Mouse (Mus musculus): Measurements from ENCODE around the gene Olfr328.

DNA sequence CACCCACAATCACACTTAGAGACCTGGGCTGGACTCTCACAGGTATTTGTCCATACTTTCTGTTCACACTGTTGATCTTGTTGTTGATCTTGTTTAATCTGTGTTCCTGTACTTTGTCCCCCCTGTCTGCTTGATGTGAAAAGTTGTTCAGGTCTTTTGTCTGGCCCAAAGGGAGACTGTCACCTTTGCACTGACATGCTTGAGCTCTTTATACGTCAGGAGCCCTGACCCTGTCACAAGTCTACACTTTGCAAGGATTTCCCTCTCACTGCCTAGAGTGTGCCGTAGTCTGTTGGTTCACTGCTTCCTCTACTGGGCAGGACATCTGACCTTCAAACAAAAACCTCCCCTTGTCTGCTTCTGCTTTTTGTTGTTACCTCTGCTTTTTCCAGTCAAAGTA, 49.3 kb upstream of the Olfr328 start:
- TF ChIP-seq CTCF (IDR thresholded peaks at IDR 0.05; ENCODE audit: borderline replicate concordance, control insufficient read depth, extremely low read depth, insufficient read depth, low read length, poor library complexity) (no peak), POLR2A (IDR thresholded peaks at IDR 0.05; ENCODE audit: control insufficient read depth, extremely low read depth, insufficient read depth, low read length, poor library complexity) (no peak)
